Mouse (Mus musculus) inflammation-experienced regulatory T-cells, adult 6 months (primary cell): ENCODE data around the gene Tmprss6. TPM values are rescaled to one million over a fixed set of nuclear protein-coding genes. Genes with fewer than 3 reads are reported as not detected.

Experiments used
- ATAC-seq: one replicate; pipeline ENCODE4 v1.8.0; 2017
- polyA plus RNA-seq, 3 experiments: library from polyadenylated mRNA; unstranded; fragments of 100-300 nt; shearing (Covaris generic); gene quantifications; one replicate each; pipeline ENCODE4 v1.2.1; 2017

Tmprss6 gene
- polyA plus RNA-seq, 3 experiments from 2014 or later: not detected

GRCm38 (mm10) chr15:78443857-78444256 lies 24.6 kb downstream of the Tmprss6 start:
- no peak for ATAC-seq

GRCm38 (mm10) chr15:78442231-78442630 lies 26.2 kb downstream of the Tmprss6 start:
- no peak for ATAC-seq

- no peak for ATAC-seq
These were observed 29.5 kb downstream of the Tmprss6 start for GRCm38 (mm10) chr15:78438973-78439372.

- ATAC-seq: no peak
These were observed 29.9 kb downstream of the Tmprss6 start for GRCm38 (mm10) chr15:78438505-78438904.

- ATAC-seq: no peak
These were observed 30.4 kb downstream of the Tmprss6 start for GRCm38 (mm10) chr15:78438018-78438394.

- no peak for ATAC-seq
These were observed 31.0 kb downstream of the Tmprss6 start for GRCm38 (mm10) chr15:78437237-78438017.

- ATAC-seq: no peak
These were observed 31.8 kb downstream of the Tmprss6 start for GRCm38 (mm10) chr15:78436380-78437192.

- ATAC-seq: no peak
These were observed 32.8 kb downstream of the Tmprss6 start for GRCm38 (mm10) chr15:78435681-78436080.

GRCm38 (mm10) chr15:78434896-78435520 lies 33.4 kb downstream of the Tmprss6 start:
- no peak for ATAC-seq

- no peak for ATAC-seq
These were observed 36.8 kb downstream of the Tmprss6 start for GRCm38 (mm10) chr15:78431541-78432121.

GRCm38 (mm10) chr15:78430874-78431273 lies 37.6 kb downstream of the Tmprss6 start:
- ATAC-seq: no peak

- no peak for ATAC-seq
These were observed 38.4 kb downstream of the Tmprss6 start for GRCm38 (mm10) chr15:78429871-78430622.

GRCm38 (mm10) chr15:78429139-78429459 lies 39.3 kb downstream of the Tmprss6 start:
- ATAC-seq: no peak

GRCm38 (mm10) chr15:78428391-78429138 lies 39.9 kb downstream of the Tmprss6 start, which contains the start of gene Kctd17:
Kctd17 (plus strand) TSS chr15:78428564.
- ATAC-seq: peak; percentile 65

GRCm38 (mm10) chr15:78425230-78425629 lies 43.2 kb downstream of the Tmprss6 start:
- no peak for ATAC-seq

- no peak for ATAC-seq
These were observed 43.9 kb downstream of the Tmprss6 start for GRCm38 (mm10) chr15:78424507-78424906.

GRCm38 (mm10) chr15:78422046-78422956 lies 46.1 kb downstream of the Tmprss6 start:
- peak; percentile 91 for ATAC-seq

- no peak for ATAC-seq
These were observed 48.0 kb downstream of the Tmprss6 start for GRCm38 (mm10) chr15:78420395-78420794.

- no peak for ATAC-seq
These were observed 51.5 kb downstream of the Tmprss6 start for GRCm38 (mm10) chr15:78416937-78417336.

GRCm38 (mm10) chr15:78414157-78414556 lies 54.3 kb downstream of the Tmprss6 start:
- no peak for ATAC-seq
